Mouse (Mus musculus) midbrain, embryonic 14.5 days (tissue): Measurements from ENCODE around the gene Twf2. TPM values are rescaled to one million over a fixed set of nuclear protein-coding genes. Genes with fewer than 3 reads are reported as not detected.

ENCODE experiments used
- ATAC-seq: fragments of 200-750 bp; cut with Nextera tagmentation; 2 replicates; pipeline ENCODE4 v1.8.0; 2017; ENCODE audit warnings: moderate number of reproducible peaks, moderate library complexity; ENCODE audit not compliant: low FRiP score, low TSS enrichment
- DNase-seq: peaks from one replicate; pipeline ENCODE4 v3.0.0-alpha.2; 2015
- H3K27ac ChIP-seq: fragments of 300-500 bp; sonication (generic); replicated peaks from 2 replicates; pipeline ENCODE4 v1.5.1; 2014; ENCODE audit warnings: mild to moderate bottlenecking, low read depth, low read length, moderate library complexity
- H3K27me3 ChIP-seq: fragments of 300-500 bp; sonication (generic); 2 replicates; pipeline ENCODE4 v1.6.1; 2014; ENCODE audit warnings: low read length, control low read depth, mixed read lengths; ENCODE audit not compliant: control insufficient read depth, insufficient read depth
- H3K36me3 ChIP-seq: fragments of 300-500 bp; sonication (generic); 2 replicates; pipeline ENCODE4 v1.6.1; 2014; ENCODE audit warnings: low read length, control low read depth; ENCODE audit not compliant: control insufficient read depth, insufficient read depth
- H3K4me1 ChIP-seq: fragments of 300-500 bp; sonication (generic); 2 replicates; pipeline ENCODE4 v1.6.1; 2014; ENCODE audit warnings: mild to moderate bottlenecking, antibody characterized with exemption, low read length, control low read depth; ENCODE audit not compliant: control insufficient read depth, insufficient read depth
- H3K4me2 ChIP-seq: fragments of 300-500 bp; sonication (generic); 2 replicates; pipeline ENCODE4 v1.6.1; 2014; ENCODE audit warnings: mild to moderate bottlenecking, low read length, moderate library complexity
- H3K4me3 ChIP-seq: fragments of 300-500 bp; sonication (generic); replicated peaks from 2 replicates; pipeline ENCODE4 v1.5.1; 2014; ENCODE audit warnings: low read depth, low read length
- H3K9ac ChIP-seq: fragments of 300-500 bp; sonication (generic); replicated peaks from 2 replicates; pipeline ENCODE4 v1.6.1; 2014; ENCODE audit warnings: mild to moderate bottlenecking, low read length, moderate library complexity
- H3K9me3 ChIP-seq: fragments of 300-500 bp; sonication (generic); 2 replicates; pipeline ENCODE4 v1.6.1; 2016; ENCODE audit warnings: low read length, control low read depth, mixed read lengths; ENCODE audit not compliant: control insufficient read depth
- WGBS: fragments of 180-500 bp; shearing (Covaris S2); extraction: QIAGEN DNeasy Blood & Tissue Kit; methylation state at CpG from one replicate; pipeline ENCODE4 v1.1.7; 2014; 5-methylcytosine and 5-hydroxymethylcytosine counted together
- polyA plus RNA-seq: library from polyadenylated mRNA; unstranded; fragments of >200 nt; fragmentation: Nextera tagmentation; extraction: Ambion mirVana; gene quantifications from 2 replicates; pipeline ENCODE4 v1.2.1, GENCODE M21; 2014

Twf2 gene
- polyA plus RNA-seq, 1 experiment from 2014 or later = 46.4 TPM

DNA sequence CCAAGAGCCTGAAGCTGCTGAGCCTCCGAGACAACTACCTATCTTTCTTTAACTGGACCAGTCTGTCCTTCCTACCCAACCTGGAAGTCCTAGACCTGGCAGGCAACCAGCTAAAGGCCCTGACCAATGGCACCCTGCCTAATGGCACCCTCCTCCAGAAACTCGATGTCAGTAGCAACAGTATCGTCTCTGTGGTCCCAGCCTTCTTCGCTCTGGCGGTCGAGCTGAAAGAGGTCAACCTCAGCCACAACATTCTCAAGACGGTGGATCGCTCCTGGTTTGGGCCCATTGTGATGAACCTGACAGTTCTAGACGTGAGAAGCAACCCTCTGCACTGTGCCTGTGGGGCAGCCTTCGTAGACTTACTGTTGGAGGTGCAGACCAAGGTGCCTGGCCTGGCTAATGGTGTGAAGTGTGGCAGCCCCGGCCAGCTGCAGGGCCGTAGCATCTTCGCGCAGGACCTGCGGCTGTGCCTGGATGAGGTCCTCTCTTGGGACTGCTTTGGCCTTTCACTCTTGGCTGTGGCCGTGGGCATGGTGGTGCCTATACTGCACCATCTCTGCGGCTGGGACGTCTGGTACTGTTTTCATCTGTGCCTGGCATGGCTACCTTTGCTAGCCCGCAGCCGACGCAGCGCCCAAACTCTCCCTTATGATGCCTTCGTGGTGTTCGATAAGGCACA is 22.7 kb downstream of the Twf2 start:
- Histone ChIP-seq H3K4me3 (peak overlapping the region; percentile 36), H3K9me3 (no peaks in the 10 kb centered on the region), H3K36me3 (no peaks in the 10 kb centered on the region), H3K4me2 (peak overlapping the region; percentile 69), H3K9ac (peak overlapping the region; percentile 61), H3K27me3 (peaks cover 8% of the 10 kb centered on the region; the same call in 1 of the 2 replicates), H3K27ac (peak overlapping the region; percentile 45), H3K4me1 (peaks cover 4% of the 10 kb centered on the region; the same call in 1 of the 2 replicates)
- DNase-seq (no peak), ATAC-seq (no peak)
- 58% methylated on average over 24 of the region's 24 CpGs for WGBS

DNA sequence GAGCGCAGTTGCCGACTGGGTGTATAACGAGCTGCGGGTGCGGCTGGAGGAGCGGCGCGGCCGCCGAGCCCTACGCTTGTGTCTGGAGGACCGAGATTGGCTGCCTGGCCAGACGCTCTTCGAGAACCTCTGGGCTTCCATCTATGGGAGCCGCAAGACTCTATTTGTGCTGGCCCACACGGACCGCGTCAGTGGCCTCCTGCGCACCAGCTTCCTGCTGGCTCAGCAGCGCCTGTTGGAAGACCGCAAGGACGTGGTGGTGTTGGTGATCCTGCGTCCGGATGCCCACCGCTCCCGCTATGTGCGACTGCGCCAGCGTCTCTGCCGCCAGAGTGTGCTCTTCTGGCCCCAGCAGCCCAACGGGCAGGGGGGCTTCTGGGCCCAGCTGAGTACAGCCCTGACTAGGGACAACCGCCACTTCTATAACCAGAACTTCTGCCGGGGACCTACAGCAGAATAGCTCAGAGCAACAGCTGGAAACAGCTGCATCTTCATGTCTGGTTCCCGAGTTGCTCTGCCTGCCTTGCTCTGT is 23.3 kb downstream of the Twf2 start:
- peak; percentile 75 for DNase-seq

DNA sequence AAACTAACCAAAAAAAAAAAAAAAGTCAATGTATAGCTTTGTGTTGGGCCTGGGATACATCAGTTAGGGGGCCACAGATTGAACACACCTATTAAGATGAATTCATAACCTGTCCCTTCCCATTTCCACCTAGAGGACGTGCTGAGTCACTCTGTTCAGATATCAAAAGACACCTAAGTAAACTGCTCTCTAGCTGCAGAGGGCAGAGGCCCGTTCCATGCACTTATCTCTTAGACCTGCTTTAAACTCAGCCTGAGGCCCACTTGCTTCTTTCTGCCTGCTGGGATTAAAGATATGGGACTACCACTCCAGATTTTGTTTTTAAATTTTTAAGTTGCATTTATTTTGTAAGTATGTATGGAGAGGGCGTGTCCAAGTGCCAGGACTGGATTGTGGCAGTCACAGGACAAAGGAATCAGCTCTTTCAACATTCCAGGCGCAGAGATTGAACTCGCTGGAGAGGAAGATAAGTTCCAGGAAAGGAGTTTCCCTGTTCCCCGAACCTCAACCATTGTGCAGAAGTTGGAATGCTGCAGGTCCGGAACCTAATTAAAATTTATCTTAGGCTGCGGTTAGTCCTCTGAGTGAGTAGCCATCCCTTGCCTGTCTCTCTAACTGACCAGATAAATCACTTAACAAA is 25.0 kb downstream of the Twf2 start:
- Histone ChIP-seq H3K4me2 (no peak overlapping the region), H3K9me3 (no peaks in the 10 kb centered on the region), H3K27ac (no peak overlapping the region), H3K4me1 (peaks cover 4% of the 10 kb centered on the region; the same call in 1 of the 2 replicates), H3K36me3 (peaks cover 3% of the 10 kb centered on the region), H3K9ac (no peak overlapping the region), H3K27me3 (peaks cover 8% of the 10 kb centered on the region; the same call in 1 of the 2 replicates), H3K4me3 (no peak overlapping the region)
- WGBS = 68% methylated on average over 8 of the region's 8 CpGs
- ATAC-seq (no peak), DNase-seq (no peak)

More for the DNA sequence above, 23.3 kb downstream of the Twf2 start:
- Histone ChIP-seq H3K9ac (peak overlapping the region; percentile 61), H3K4me2 (peak overlapping the region; percentile 69), H3K4me1 (peaks cover 4% of the 10 kb centered on the region; the same call in 1 of the 2 replicates), H3K27ac (peak overlapping the region; percentile 45), H3K27me3 (peaks cover 8% of the 10 kb centered on the region; the same call in 1 of the 2 replicates), H3K4me3 (peak overlapping the region; percentile 36), H3K36me3 (no peaks in the 10 kb centered on the region), H3K9me3 (no peaks in the 10 kb centered on the region)
- 7% methylated on average over 34 of the region's 34 CpGs for WGBS
- peak; percentile 43; the same call in 1 of the 2 replicates for ATAC-seq

DNA sequence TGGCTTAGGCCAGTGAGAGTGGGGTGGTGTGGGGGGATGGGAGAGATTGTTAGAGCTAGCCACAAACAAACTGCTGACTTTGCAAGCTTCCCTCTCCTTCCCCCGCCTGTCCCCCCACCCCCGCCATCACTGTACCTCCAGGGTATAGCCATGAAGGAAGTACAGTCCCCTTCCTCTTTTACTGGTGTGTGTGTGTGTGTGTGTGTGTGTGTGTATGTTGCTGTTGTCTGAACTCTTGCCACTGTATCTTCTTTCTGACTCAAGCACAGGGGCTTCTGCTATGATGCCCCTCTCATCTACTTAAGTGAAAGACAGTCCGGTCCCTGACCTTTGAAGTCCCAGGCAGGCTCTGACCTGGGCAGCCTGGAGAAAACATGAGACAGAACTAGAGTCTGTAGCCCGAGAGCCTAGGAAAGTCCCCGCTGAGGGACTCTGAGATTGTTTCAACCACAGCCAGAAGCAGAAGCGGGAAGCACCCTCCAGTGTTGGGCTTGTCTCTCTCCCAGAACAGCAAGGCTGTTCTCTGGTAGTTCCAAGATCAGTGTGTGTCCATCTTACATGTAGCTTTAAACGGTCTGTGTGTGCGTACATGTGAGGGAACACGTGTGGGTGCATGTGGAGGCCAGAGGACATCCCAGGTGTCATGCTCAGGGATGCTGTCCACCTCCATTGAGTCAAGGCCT is 27.3 kb downstream of the Twf2 start:
- H3K4me1 ChIP-seq = peaks cover 4% of the 10 kb centered on the region; the same call in 1 of the 2 replicates
- no peak overlapping the region for H3K27ac ChIP-seq
- no peak overlapping the region for H3K4me3 ChIP-seq
- no peaks in the 10 kb centered on the region for H3K9me3 ChIP-seq
- 86% methylated on average over 9 of the region's 9 CpGs for WGBS
- no peak overlapping the region for H3K9ac ChIP-seq
- H3K27me3 ChIP-seq = peaks cover 4% of the 10 kb centered on the region; the same call in 1 of the 2 replicates
- ATAC-seq = no peak
- peaks cover 26% of the 10 kb centered on the region for H3K36me3 ChIP-seq
- H3K4me2 ChIP-seq = no peak overlapping the region
- no peak for DNase-seq

DNA sequence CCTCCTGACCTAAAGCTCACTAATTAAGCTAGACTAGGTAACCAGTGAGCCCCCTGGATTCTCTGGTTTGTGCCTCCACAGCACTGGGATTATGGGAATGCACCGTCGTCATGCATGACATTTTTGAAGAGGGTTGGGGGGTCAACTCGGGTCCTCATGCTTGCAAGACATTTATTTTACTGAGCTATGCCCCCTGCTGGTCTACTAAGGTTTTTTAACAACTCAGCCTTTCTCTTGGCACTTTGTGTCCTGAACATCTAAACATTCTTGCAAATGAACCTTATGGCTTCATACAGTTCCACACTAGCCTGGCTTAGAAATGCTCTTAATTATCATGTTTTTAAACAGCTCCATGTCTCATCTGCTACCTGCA is 27.8 kb downstream of the Twf2 start:
- H3K36me3 ChIP-seq = peaks cover 32% of the 10 kb centered on the region
- no peaks in the 10 kb centered on the region for H3K9me3 ChIP-seq
- H3K4me1 ChIP-seq = peaks cover 3% of the 10 kb centered on the region; the same call in 1 of the 2 replicates
- H3K4me3 ChIP-seq = no peak overlapping the region
- DNase-seq (peak; percentile 20), ATAC-seq (no peak)
- WGBS = 56% methylated on average over 3 of the region's 3 CpGs
- H3K27me3 ChIP-seq = no peaks in the 10 kb centered on the region
- no peak overlapping the region for H3K9ac ChIP-seq
- H3K27ac ChIP-seq = no peak overlapping the region
- H3K4me2 ChIP-seq = no peak overlapping the region

DNA sequence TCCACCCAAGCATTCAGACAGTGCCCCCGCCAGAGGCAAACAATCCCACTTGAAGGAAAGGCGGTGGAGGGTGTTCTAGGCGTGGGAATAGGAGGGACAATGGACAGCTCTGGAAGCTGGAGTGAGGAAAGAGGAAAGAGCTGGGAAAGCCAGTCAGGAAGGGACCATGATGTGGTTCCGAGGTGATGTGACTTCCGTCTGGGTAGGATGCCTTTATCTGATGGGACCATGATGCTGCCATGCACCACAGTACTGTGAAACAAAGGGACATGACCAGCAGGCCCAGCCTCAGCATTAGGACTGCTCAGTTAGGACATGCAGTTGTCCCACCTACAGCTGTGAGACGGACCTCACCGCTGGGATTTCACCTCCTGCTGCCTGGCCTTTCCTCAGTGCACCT is 28.3 kb downstream of the Twf2 start:
- Histone ChIP-seq H3K4me3 (no peak overlapping the region), H3K36me3 (peaks cover 36% of the 10 kb centered on the region), H3K4me1 (no peaks in the 10 kb centered on the region), H3K9ac (no peak overlapping the region), H3K4me2 (no peak overlapping the region), H3K9me3 (no peaks in the 10 kb centered on the region), H3K27ac (no peak overlapping the region), H3K27me3 (no peaks in the 10 kb centered on the region)
- no peak for ATAC-seq
- WGBS = 87% methylated on average over 7 of the region's 7 CpGs
- DNase-seq = no peak

DNA sequence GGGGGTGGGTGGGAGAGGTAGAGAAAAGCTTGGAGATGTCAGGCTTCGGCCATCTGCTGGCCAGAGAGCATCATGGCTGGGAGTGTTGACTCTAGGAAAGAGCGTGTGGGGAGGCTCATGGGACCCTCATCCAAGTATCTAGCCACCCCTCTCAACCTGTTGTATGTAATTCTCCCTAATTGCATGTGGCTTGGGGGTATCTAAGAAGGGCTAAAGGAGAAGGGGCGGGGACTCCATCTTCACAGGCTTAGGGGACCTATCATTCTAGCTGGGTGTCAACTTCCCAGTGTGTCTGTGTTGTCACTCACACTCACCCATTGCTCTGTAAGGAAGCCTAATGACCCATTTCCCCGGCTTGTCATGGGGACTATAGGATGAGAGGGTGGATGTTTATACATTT is 28.9 kb downstream of the Twf2 start:
- Histone ChIP-seq H3K36me3 (peaks cover 42% of the 10 kb centered on the region), H3K4me3 (no peak overlapping the region), H3K4me1 (no peaks in the 10 kb centered on the region), H3K9ac (no peak overlapping the region), H3K9me3 (no peaks in the 10 kb centered on the region), H3K4me2 (no peak overlapping the region), H3K27me3 (no peaks in the 10 kb centered on the region), H3K27ac (no peak overlapping the region)
- WGBS = 84% methylated on average over 4 of the region's 4 CpGs
- no peak for DNase-seq
- ATAC-seq = no peak

DNA sequence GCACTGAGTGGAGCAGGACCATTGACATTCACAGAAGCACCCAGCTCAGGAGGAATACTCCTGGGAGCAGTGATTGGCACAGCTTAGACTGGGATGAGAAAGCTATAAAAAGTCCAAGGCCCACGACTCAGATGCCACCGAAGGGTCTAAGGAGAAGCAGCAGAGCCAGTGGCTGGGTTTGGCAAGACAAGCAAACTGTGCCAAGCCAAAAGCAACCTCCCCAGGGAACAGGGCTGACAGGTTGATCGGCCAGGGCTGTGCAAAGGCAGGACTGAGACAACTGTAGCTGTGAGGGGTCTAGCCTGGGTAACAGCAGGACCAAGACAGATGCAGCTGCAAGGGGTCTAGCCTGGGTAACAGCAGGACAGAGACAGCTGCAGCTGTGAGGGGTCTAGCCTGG is 30.0 kb downstream of the Twf2 start:
- Histone ChIP-seq H3K9me3 (no peaks in the 10 kb centered on the region), H3K9ac (no peak overlapping the region), H3K4me1 (no peaks in the 10 kb centered on the region), H3K27ac (no peak overlapping the region), H3K36me3 (peaks cover 53% of the 10 kb centered on the region), H3K4me2 (no peak overlapping the region), H3K4me3 (no peak overlapping the region), H3K27me3 (no peaks in the 10 kb centered on the region)
- WGBS = 89% methylated on average over 3 of the region's 3 CpGs
- DNase-seq (no peak), ATAC-seq (no peak)
